Mouse (Mus musculus): Measurements from ENCODE around the gene Olfr295. TPM values are rescaled to one million over a fixed set of nuclear protein-coding genes. Genes with fewer than 3 reads are reported as not detected.

The Olfr295 gene
- not detected in 2 replicates for polyA plus RNA-seq (2012; rRNA removed)

DNA sequence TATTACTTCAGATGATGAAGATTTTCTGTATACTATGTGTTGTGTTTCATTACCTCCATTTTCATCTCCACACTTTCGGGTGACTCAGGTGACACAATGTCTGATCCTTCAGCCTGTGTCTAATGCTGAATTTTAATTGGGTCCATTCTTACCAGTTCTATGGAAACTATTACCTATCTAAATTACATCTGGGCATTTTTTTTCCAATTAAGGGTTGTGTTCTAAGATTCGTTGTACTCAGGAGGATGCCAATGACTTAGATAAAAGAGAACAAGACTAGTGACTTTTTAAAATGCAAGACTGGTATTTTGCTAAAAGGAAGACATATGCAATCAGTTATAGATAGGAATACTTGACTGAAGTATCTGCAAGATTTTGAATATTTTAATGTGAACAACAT, at the start of gene Olfr295:
Olfr295 (plus strand) TSS at position 301 of the 400 bp plus-strand sequence.
- TF ChIP-seq CTCF (IDR thresholded peaks at IDR 0.05; ENCODE audit: borderline replicate concordance, extremely low read depth, insufficient read depth, insufficient read length) (no peak), POLR2A (IDR thresholded peaks at IDR 0.05; ENCODE audit: borderline replicate concordance, extremely low read depth, insufficient read depth, insufficient read length, poor library complexity, severe bottlenecking) (no peak)
- no peak for DNase-seq (ENCODE audit: low read depth)

DNA sequence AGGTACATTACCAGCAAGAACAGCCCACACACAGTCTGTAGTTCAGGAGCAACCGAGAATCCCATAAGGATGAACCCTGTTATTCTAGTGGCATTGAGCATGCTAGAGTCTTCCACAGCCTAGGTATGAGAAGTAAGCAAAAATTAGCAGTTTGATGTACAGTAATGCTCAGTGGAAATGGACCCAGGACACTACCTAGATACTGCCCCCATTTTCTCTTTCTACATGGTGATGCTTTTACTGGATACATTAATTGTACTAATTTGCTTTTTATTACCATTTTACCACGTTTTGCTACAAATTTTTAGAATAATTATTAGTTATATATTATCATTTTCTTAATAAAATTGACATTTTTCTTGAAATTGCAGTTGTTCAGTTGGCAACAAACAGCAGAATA, 32.9 kb downstream of the Olfr295 start, which contains the start of gene Olfr294:
Olfr294 (minus strand) TSS at position 101 of the 400 bp plus-strand sequence.
- DNase-seq (ENCODE audit: low read depth) = no peak
- TF ChIP-seq CTCF (IDR thresholded peaks at IDR 0.05; ENCODE audit: borderline replicate concordance, extremely low read depth, insufficient read depth, insufficient read length) (no peak), POLR2A (IDR thresholded peaks at IDR 0.05; ENCODE audit: borderline replicate concordance, extremely low read depth, insufficient read depth, insufficient read length, poor library complexity, severe bottlenecking) (no peak)

Other genes with a start within 250 kb of the Olfr295 start
- not detected in 2 replicates for gene Olfr307, start 246.3 kb upstream of the Olfr295 start, polyA plus RNA-seq (2012; rRNA removed)
- not detected in 2 replicates for gene Olfr305, start 216.9 kb upstream of the Olfr295 start, polyA plus RNA-seq (2012; rRNA removed)
- not detected in 2 replicates for gene Olfr304, start 197.2 kb upstream of the Olfr295 start, polyA plus RNA-seq (2012; rRNA removed)
- gene Olfr303, start 186.1 kb upstream of the Olfr295 start, polyA plus RNA-seq (2012; rRNA removed) = not detected in 2 replicates
- gene Olfr301, start 180.0 kb upstream of the Olfr295 start, polyA plus RNA-seq (2012; rRNA removed) = not detected in 2 replicates
- gene Olfr299, start 123.9 kb upstream of the Olfr295 start, polyA plus RNA-seq (2012; rRNA removed) = not detected in 2 replicates
- not detected in 2 replicates for gene Olfr298, start 91.4 kb upstream of the Olfr295 start, polyA plus RNA-seq (2012; rRNA removed)
- gene Olfr297, start 63.9 kb upstream of the Olfr295 start, polyA plus RNA-seq (2012; rRNA removed) = not detected in 2 replicates
- gene Olfr294, start 32.8 kb downstream of the Olfr295 start, polyA plus RNA-seq (2012; rRNA removed) = not detected in 2 replicates
- gene Olfr293, start 65.2 kb downstream of the Olfr295 start, polyA plus RNA-seq (2012; rRNA removed) = not detected in 2 replicates
- gene Olfr292, start 104.5 kb downstream of the Olfr295 start, polyA plus RNA-seq (2012; rRNA removed) = not detected in 2 replicates
- 0.29 and 0.34 TPM in 2 replicates for gene Folh1, start 192.1 kb downstream of the Olfr295 start, polyA plus RNA-seq (2012; rRNA removed)
- not detected in 2 replicates for gene Vmn2r77, start 211.2 kb downstream of the Olfr295 start, polyA plus RNA-seq (2012; rRNA removed)